Mouse (Mus musculus) CH12.LX (cell line): ENCODE results near the gene Fastkd5.

Experiments used
- BHLHE40 ChIP-seq: IDR thresholded peaks from 2 replicates; pipeline ENCODE4 v1.6.1; 2011; ENCODE audit warnings: mild to moderate bottlenecking, low read depth, low read length, improper control_type of control experiment
- CTCF ChIP-seq, 2 experiments: IDR thresholded peaks in 1 of 2; conservative IDR thresholded peaks in 1 of 2; 2 replicates each; pipeline ENCODE4 v1.5.1; 2011 to 2012; ENCODE audit warnings: low read depth in 2 of 2, low read length in 2 of 2, improper control_type of control experiment in 1 of 2, inconsistent platforms in 1 of 2, mild to moderate bottlenecking in 1 of 2, moderate library complexity in 1 of 2
- EP300 ChIP-seq: IDR thresholded peaks from 2 replicates; pipeline ENCODE4 v1.6.1; 2011; ENCODE audit warnings: low read length, improper control_type of control experiment
- GABPA ChIP-seq: IDR thresholded peaks from 2 replicates; pipeline ENCODE4 v1.6.1; 2012; ENCODE audit warnings: low read depth, low read length, improper control_type of control experiment, inconsistent platforms; ENCODE audit not compliant: insufficient replicate concordance
- JUN ChIP-seq: IDR thresholded peaks from 2 replicates; pipeline ENCODE4 v1.6.1; 2011; ENCODE audit warnings: low read depth, mild to moderate bottlenecking, low read length, improper control_type of control experiment, moderate library complexity; ENCODE audit not compliant: insufficient read depth
- KAT2A ChIP-seq: IDR thresholded peaks from 2 replicates; pipeline ENCODE4 v1.6.1; 2012; ENCODE audit warnings: low read length, improper control_type of control experiment, inconsistent platforms; ENCODE audit not compliant: insufficient replicate concordance
- MAX ChIP-seq: IDR thresholded peaks from 2 replicates; pipeline ENCODE4 v1.6.1; 2011; ENCODE audit warnings: low read length, improper control_type of control experiment
- NELFE ChIP-seq: IDR thresholded peaks from 2 replicates; pipeline ENCODE4 v1.6.1; 2011; ENCODE audit warnings: low read depth, low read length, improper control_type of control experiment
- NRF1 ChIP-seq: IDR thresholded peaks from 2 replicates; pipeline ENCODE4 v1.6.1; 2014; ENCODE audit warnings: low read depth, mild to moderate bottlenecking, inconsistent platforms, low read length, improper control_type of control experiment, moderate library complexity
- POLR2A ChIP-seq: IDR thresholded peaks from 2 replicates; pipeline ENCODE4 v1.6.1; 2011; ENCODE audit warnings: low read depth, mild to moderate bottlenecking, improper control_type of control experiment, low read length
- POLR2AphosphoS2 ChIP-seq: IDR thresholded peaks from 2 replicates; pipeline ENCODE4 v1.6.1; 2011; ENCODE audit warnings: low read depth, low read length, improper control_type of control experiment

DNA sequence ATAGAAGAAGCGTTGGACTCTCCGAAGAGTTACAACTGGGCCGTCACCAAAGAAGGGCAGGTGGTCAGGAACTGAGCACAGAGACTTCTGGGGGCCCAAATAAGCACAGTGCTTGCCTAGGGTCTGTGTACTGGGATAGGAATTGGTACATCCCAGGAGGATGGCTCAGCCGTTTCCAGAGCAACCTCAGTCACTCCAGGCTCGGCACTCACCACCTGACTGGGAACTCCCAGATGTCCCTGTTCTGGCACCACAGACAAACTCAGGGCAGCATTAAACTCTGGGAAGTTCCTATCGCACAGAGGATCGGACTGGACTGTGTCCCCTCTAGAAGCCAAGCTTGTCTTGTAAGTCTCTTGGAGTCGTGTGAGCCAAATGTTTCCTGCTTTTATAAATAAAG lies 64.8 kb downstream of the Fastkd5 start:
- no peak for TF ChIP-seq NRF1
- no peak for TF ChIP-seq KAT2A
- no peak for TF ChIP-seq MAX
- no peak for TF ChIP-seq CTCF (conservative IDR thresholded peaks at IDR 0.05 in 1 of 2, IDR thresholded peaks at IDR 0.05 in 1 of 2; ENCODE audit: low read depth in 2 of 2, low read length in 2 of 2)
- TF ChIP-seq GABPA: no peak
- TF ChIP-seq JUN: no peak
- no peak for TF ChIP-seq POLR2A
- TF ChIP-seq NELFE: no peak
- no peak for TF ChIP-seq BHLHE40
- no peak for TF ChIP-seq POLR2AphosphoS2
- no peak for TF ChIP-seq EP300
